In genomic region chr6:86570830-86571229, GRCm38 (mm10) we compare ENCODE assay signal across 10 mouse cellular contexts. TPM values are rescaled to one million over a fixed set of nuclear protein-coding genes. Genes with fewer than 3 reads are reported as not detected.
DNase-seq lines count a peak whose midpoint lies in the region; ATAC-seq and TF ChIP-seq lines count a peak whose summit lies in the region.
"Had no signal": no experiment of that assay in that cellular context is flagged by ENCODE, and none has a peak within 500 bp of the region (broad histone marks: within the 10 kb centered on the region; RNA-seq: fewer than 3 reads in every experiment).

No protein-coding gene starts in this region.

- peak; percentile 19 to 31 for DNase-seq in cerebellum, postnatal 25 days
- DNase-seq in cerebellum, postnatal 4 days (ENCODE audit: low spot score in 2 of 2), result no peak
- peak; percentile 53 for DNase-seq in MEL (ENCODE audit: low read depth, low spot score)
- DNase-seq in heart, postnatal 4 days, result peak; percentile 32
- no peak for DNase-seq in midbrain, postnatal 0 days (ENCODE audit: low spot score)
- no peak for DNase-seq in right cerebral cortex, postnatal 4 days
- DNase-seq: embryo, embryonic 11 days; layer of hippocampus, adult 9-11 months had no signal

- 61% methylated on average over 9 of the region's 9 CpGs for WGBS in midbrain, embryonic 13.5 days
- 57% methylated on average over 9 of the region's 9 CpGs for WGBS in midbrain, postnatal 0 days

- peak overlapping the region; percentile 1; the same call in 1 of the 2 replicates for H3K27ac ChIP-seq in MEL (ENCODE audit: control insufficient read depth, low read depth, low read length)
- H3K27ac ChIP-seq in midbrain, embryonic 13.5 days, result no peak overlapping the region
- H3K27ac ChIP-seq in midbrain, postnatal 0 days (ENCODE audit: low read depth, low read length), result no peak overlapping the region

- no peak overlapping the region for H3K4me2 ChIP-seq in midbrain, embryonic 13.5 days (replicated peaks)
- no peak overlapping the region for H3K4me2 ChIP-seq in midbrain, postnatal 0 days (ENCODE audit: low read depth, low read length, poor library complexity, severe bottlenecking)

- no peaks in the 10 kb centered on the region for H3K9me3 ChIP-seq in MEL (replicated peaks; ENCODE audit: insufficient read depth, low read length)
- no peaks in the 10 kb centered on the region for H3K9me3 ChIP-seq in megakaryocyte, embryonic 14.5 days
- H3K9me3 ChIP-seq in midbrain, embryonic 13.5 days, result no peaks in the 10 kb centered on the region
- no peaks in the 10 kb centered on the region for H3K9me3 ChIP-seq in midbrain, postnatal 0 days (ENCODE audit: low read length)

- no peak for TF ChIP-seq POLR2A in MEL (IDR thresholded peaks at IDR 0.05; ENCODE audit: control insufficient read depth in 1 of 2, insufficient read depth in 1 of 2, low read depth in 1 of 2, low read length in 2 of 2, poor library complexity in 1 of 2)

- ATAC-seq in midbrain, embryonic 13.5 days, result no peak
- no peak for ATAC-seq in midbrain, postnatal 0 days (ENCODE audit: low FRiP score)

- peaks cover 7 to 24% of the 10 kb centered on the region in 2 experiments for H3K4me1 ChIP-seq in MEL (ENCODE audit: control insufficient read depth in 1 of 2, insufficient read depth in 2 of 2, low read length in 2 of 2)
- H3K4me1 ChIP-seq in megakaryocyte, embryonic 14.5 days, result peaks cover 38% of the 10 kb centered on the region
- peaks cover 9% of the 10 kb centered on the region; the same call in 1 of the 2 replicates for H3K4me1 ChIP-seq in midbrain, embryonic 13.5 days (replicated peaks)
- no peaks in the 10 kb centered on the region for H3K4me1 ChIP-seq in midbrain, postnatal 0 days (ENCODE audit: insufficient read depth, low read length)

- TF ChIP-seq RAD21 in MEL (IDR thresholded peaks at IDR 0.05; ENCODE audit: low read depth, low read length), result no peak

- 0 out of 4 replicates have a peak, but pooled peaks of 1 of the 2 experiments have one; percentile 16 for TF ChIP-seq EP300 in MEL (IDR thresholded peaks at IDR 0.05; ENCODE audit: low read depth in 1 of 2, low read length in 2 of 2)

- TF ChIP-seq CTCF in MEL (IDR thresholded peaks at IDR 0.05 in 2 of 3, conservative IDR thresholded peaks at IDR 0.05 in 1 of 3; ENCODE audit: control insufficient read depth in 1 of 3, insufficient read depth in 1 of 3, low read depth in 2 of 3, low read length in 3 of 3, poor library complexity in 1 of 3, severe bottlenecking in 1 of 3), result no peak
- no peak for TF ChIP-seq CTCF in midbrain, postnatal 0 days (IDR thresholded peaks at IDR 0.05)

- H3K79me2 ChIP-seq in MEL (ENCODE audit: control insufficient read depth, insufficient read depth, low read length, poor library complexity), result no peaks in the 10 kb centered on the region

- H3K36me3 ChIP-seq in MEL (ENCODE audit: control insufficient read depth in 1 of 2, insufficient read depth in 2 of 2, low read length in 2 of 2), result peaks cover 0 to 9% of the 10 kb centered on the region in 2 experiments; a peak in 2 of 4 replicates
- H3K36me3 ChIP-seq in megakaryocyte, embryonic 14.5 days (replicated peaks; ENCODE audit: low read length), result peaks cover 36% of the 10 kb centered on the region
- peaks cover 14% of the 10 kb centered on the region for H3K36me3 ChIP-seq in midbrain, embryonic 13.5 days
- H3K36me3 ChIP-seq in midbrain, postnatal 0 days (ENCODE audit: insufficient read depth, low read length), result no peaks in the 10 kb centered on the region

- peak overlapping the region in 1 of 2 experiments; percentile 5; a peak in 1 of 4 replicates for H3K4me3 ChIP-seq in MEL (ENCODE audit: control insufficient read depth in 1 of 2, insufficient read depth in 1 of 2, low read depth in 2 of 2, low read length in 2 of 2)
- H3K4me3 ChIP-seq in megakaryocyte, embryonic 14.5 days (replicated peaks), result peak overlapping the region; percentile 14
- H3K4me3 ChIP-seq in midbrain, embryonic 13.5 days (replicated peaks), result no peak overlapping the region
- no peak overlapping the region for H3K4me3 ChIP-seq in midbrain, postnatal 0 days (ENCODE audit: low read depth, low read length)

- no peaks in the 10 kb centered on the region for H3K27me3 ChIP-seq in MEL (ENCODE audit: control insufficient read depth in 1 of 2, insufficient read depth in 2 of 2, low read length in 2 of 2)
- H3K27me3 ChIP-seq in megakaryocyte, embryonic 14.5 days (replicated peaks), result no peaks in the 10 kb centered on the region
- H3K27me3 ChIP-seq in midbrain, embryonic 13.5 days, result no peaks in the 10 kb centered on the region
- H3K27me3 ChIP-seq in midbrain, postnatal 0 days (ENCODE audit: insufficient read depth, low read length), result no peaks in the 10 kb centered on the region

- peak overlapping the region; percentile 39 for H3K9ac ChIP-seq in MEL (ENCODE audit: control insufficient read depth, low read depth, low read length, poor library complexity, severe bottlenecking)
- H3K9ac ChIP-seq in midbrain, embryonic 13.5 days (replicated peaks), result no peak overlapping the region
- H3K9ac ChIP-seq in midbrain, postnatal 0 days (replicated peaks; ENCODE audit: low read length, poor library complexity, severe bottlenecking), result no peak overlapping the region

TF ChIP-seq in MEL, 35 proteins besides CTCF, POLR2A, EP300 and RAD21:
- TF ChIP-seq HCFC1 (IDR thresholded peaks at IDR 0.05; ENCODE audit: low read depth, low read length) (0 out of 2 replicates have a peak, but pooled peaks have one; percentile 12), ZMIZ1 (IDR thresholded peaks at IDR 0.05; ENCODE audit: low read depth, low read length) (no peak), BHLHE40 (IDR thresholded peaks at IDR 0.05; ENCODE audit: borderline replicate concordance, low read depth, low read length) (peak; percentile 89), USF1 (IDR thresholded peaks at IDR 0.05; ENCODE audit: low read depth, low read length) (peak; percentile 45; the same call in 1 of the 2 replicates)

RNA-seq across cellular contexts. Expression of gene Pcbp1, which starts 44.7 kb away (rescaled TPM):
- total RNA-seq in MEL (2012; rRNA removed), result 74.2 and 83.5 TPM in 2 replicates
- 100 to 1,000 TPM in 1 of 2 experiments, not detected in 1; 385 TPM for polyA plus RNA-seq in MEL (2012; ENCODE audit: insufficient read depth in 1 of 2, insufficient read length in 2 of 2, low read depth in 1 of 2, low replicate concordance in 2 of 2, missing spikeins in 1 of 2)
- 100 to 1,000 TPM; 227 to 230 TPM for total RNA-seq in heart, postnatal 4 days (2021)
- 984 and 2,235 TPM in 2 replicates for polyA plus RNA-seq in megakaryocyte, embryonic 14.5 days (2012; ENCODE audit: insufficient read depth, low replicate concordance)
- polyA plus RNA-seq in midbrain, embryonic 13.5 days (2015; fragmentation: Nextera tagmentation; extraction: Ambion mirVana), result 246 and 342 TPM in 2 replicates
- 51.7 and 72.8 TPM in 2 replicates for total RNA-seq in midbrain, postnatal 0 days (2014; rRNA removed)
- polyA plus RNA-seq in midbrain, postnatal 0 days (2015; fragmentation: Nextera tagmentation; extraction: Ambion mirVana), result 264 and 292 TPM in 2 replicates

RNA-seq across cellular contexts. Expression of gene Asprv1, which starts 57.1 kb away (rescaled TPM):
- total RNA-seq in MEL (2012; rRNA removed), result not detected in 2 replicates
- not detected for polyA plus RNA-seq in MEL (2012; ENCODE audit: insufficient read depth in 1 of 2, insufficient read length in 2 of 2, low read depth in 1 of 2, low replicate concordance in 2 of 2, missing spikeins in 1 of 2)
- under 1 TPM; 0.27 to 0.33 TPM for total RNA-seq in heart, postnatal 4 days (2021)
- 0.64 TPM in 1 of 2 replicates, not detected in the other for polyA plus RNA-seq in megakaryocyte, embryonic 14.5 days (2012; ENCODE audit: insufficient read depth, low replicate concordance)
- 0.50 and 0.59 TPM in 2 replicates for polyA plus RNA-seq in midbrain, embryonic 13.5 days (2015; fragmentation: Nextera tagmentation; extraction: Ambion mirVana)
- 2.0 and 4.2 TPM in 2 replicates for total RNA-seq in midbrain, postnatal 0 days (2014; rRNA removed)
- 1.1 and 1.2 TPM in 2 replicates for polyA plus RNA-seq in midbrain, postnatal 0 days (2015; fragmentation: Nextera tagmentation; extraction: Ambion mirVana)

Comparison
In these comparisons a context has a peak if more than half of its experiments do, and no peak if none do; other contexts are left out.
1. DNase-seq: peak in cerebellum, postnatal 25 days (2 of 2), MEL (single experiment) and heart, postnatal 4 days (single experiment); none in cerebellum, postnatal 4 days (0 of 2), midbrain, postnatal 0 days (single experiment) and right cerebral cortex, postnatal 4 days (single experiment).